Mouse (Mus musculus): ENCODE results near the gene Tex30.
A peak's percentile ranks its signal among the peaks of the same experiment; 100 is the strongest.

Tex30 gene

GRCm38 (mm10) chr1:44041797-44042554 is 60.3 kb downstream of the Tex30 start:
- peak; percentile 17 for DNase-seq (ENCODE audit: low read depth)

Data from fibroblast of lung, adult 2 months (primary cell).